Mouse (Mus musculus) neural tube, embryonic 13.5 days (tissue): Measurements from ENCODE around the gene Tbx3. TPM values are rescaled to one million over a fixed set of nuclear protein-coding genes. Genes with fewer than 3 reads are reported as not detected.
A peak's percentile ranks its signal among the peaks of the same experiment; 100 is the strongest.

Source experiments
- ATAC-seq: fragments of 200-750 bp; cut with Nextera tagmentation; 2 replicates; pipeline ENCODE4 v1.8.0; 2017; ENCODE audit warnings: low read depth, mild to moderate bottlenecking, moderate TSS enrichment, moderate library complexity
- H3K27ac ChIP-seq: fragments of 300-500 bp; sonication (generic); replicated peaks from 2 replicates; pipeline ENCODE4 v1.5.1; 2015; ENCODE audit warnings: moderate library complexity, mild to moderate bottlenecking, inconsistent platforms
- H3K27me3 ChIP-seq: fragments of 300-500 bp; sonication (generic); 2 replicates; pipeline ENCODE4 v1.6.1; 2015; ENCODE audit warnings: mild to moderate bottlenecking, inconsistent platforms
- H3K36me3 ChIP-seq: fragments of 300-500 bp; sonication (generic); 2 replicates; pipeline ENCODE4 v1.6.1; 2015; ENCODE audit warnings: mild to moderate bottlenecking, inconsistent platforms
- H3K4me1 ChIP-seq: fragments of 300-500 bp; sonication (generic); replicated peaks from 2 replicates; pipeline ENCODE4 v1.6.1; 2015; ENCODE audit warnings: inconsistent platforms
- H3K4me2 ChIP-seq: fragments of 300-500 bp; sonication (generic); 2 replicates; pipeline ENCODE4 v1.6.1; 2015; ENCODE audit warnings: inconsistent platforms, mild to moderate bottlenecking, moderate library complexity
- H3K4me3 ChIP-seq: fragments of 300-500 bp; sonication (generic); 2 replicates; pipeline ENCODE4 v1.5.1; 2015; ENCODE audit warnings: mild to moderate bottlenecking, inconsistent platforms
- H3K9ac ChIP-seq: fragments of 300-500 bp; sonication (generic); 2 replicates; pipeline ENCODE4 v1.6.1; 2015; ENCODE audit warnings: moderate library complexity, mild to moderate bottlenecking, inconsistent platforms
- H3K9me3 ChIP-seq: fragments of 300-500 bp; sonication (generic); 2 replicates; pipeline ENCODE4 v1.6.1; 2016; ENCODE audit warnings: inconsistent platforms
- WGBS: fragments of 180-500 bp; shearing (Covaris S2); methylation state at CpG from one replicate; pipeline ENCODE4 v1.1.7; 2015; 5-methylcytosine and 5-hydroxymethylcytosine counted together
- polyA plus RNA-seq: library from polyadenylated mRNA; unstranded; fragments of >200 nt; fragmentation: Nextera tagmentation; extraction: Ambion mirVana; gene quantifications from 2 replicates; pipeline ENCODE4 v1.2.1, GENCODE M21; 2015

Tbx3 gene
- polyA plus RNA-seq = 10.5 and 11.7 TPM in 2 replicates

GRCm38 (mm10) chr5:119670566-119671108, at the start of gene Tbx3:
Gene Tbx3, plus strand, starts transcription at chr5:119670669.
- no peaks in the 10 kb centered on the region for H3K9me3 ChIP-seq
- H3K4me2 ChIP-seq = peak within 1 kb of the TSS; percentile 56
- H3K27me3 ChIP-seq = peaks cover 99% of the 10 kb centered on the region
- H3K36me3 ChIP-seq = no peaks in the 10 kb centered on the region
- peak within 1 kb of the TSS; percentile 34 for H3K4me3 ChIP-seq
- H3K4me1 ChIP-seq = peaks cover 16% of the 10 kb centered on the region
- under 1% methylated on average over 43 of the region's 43 CpGs for WGBS
- ATAC-seq = peak; percentile 96
- H3K27ac ChIP-seq = peak within 1 kb of the TSS; percentile 43; the same call in 1 of the 2 replicates
- peak within 1 kb of the TSS; percentile 45 for H3K9ac ChIP-seq

GRCm38 (mm10) chr5:119622076-119622475, 48.4 kb upstream of the Tbx3 start:
- 89% methylated on average over 1 of the region's 1 CpGs for WGBS
- peaks cover 20% of the 10 kb centered on the region for H3K4me1 ChIP-seq
- H3K4me3 ChIP-seq = no peak overlapping the region
- no peak overlapping the region for H3K9ac ChIP-seq
- H3K27me3 ChIP-seq = peaks cover 46% of the 10 kb centered on the region
- ATAC-seq = no peak
- H3K36me3 ChIP-seq = no peaks in the 10 kb centered on the region
- no peak overlapping the region for H3K4me2 ChIP-seq
- no peaks in the 10 kb centered on the region for H3K9me3 ChIP-seq
- no peak overlapping the region for H3K27ac ChIP-seq

- H3K27me3 ChIP-seq = peaks cover 61% of the 10 kb centered on the region
- no peak overlapping the region for H3K4me3 ChIP-seq
- H3K9ac ChIP-seq = no peak overlapping the region
- no peak overlapping the region for H3K27ac ChIP-seq
- peaks cover 20% of the 10 kb centered on the region for H3K4me1 ChIP-seq
- no peak for ATAC-seq
- H3K4me2 ChIP-seq = no peak overlapping the region
- H3K9me3 ChIP-seq = no peaks in the 10 kb centered on the region
- 22% methylated on average over 1 of the region's 1 CpGs for WGBS
- H3K36me3 ChIP-seq = no peaks in the 10 kb centered on the region
Observed at GRCm38 (mm10) chr5:119624554-119624953, 45.9 kb upstream of the Tbx3 start.

- Histone ChIP-seq H3K4me1 (peaks cover 20% of the 10 kb centered on the region), H3K27me3 (peaks cover 70% of the 10 kb centered on the region), H3K9me3 (no peaks in the 10 kb centered on the region), H3K36me3 (no peaks in the 10 kb centered on the region), H3K27ac (no peak overlapping the region), H3K4me3 (no peak overlapping the region), H3K4me2 (no peak overlapping the region), H3K9ac (no peak overlapping the region)
- ATAC-seq = no peak
- 3% methylated on average over 13 of the region's 13 CpGs for WGBS
Observed at GRCm38 (mm10) chr5:119625603-119626002, 44.9 kb upstream of the Tbx3 start.

- no peaks in the 10 kb centered on the region for H3K9me3 ChIP-seq
- no peak for ATAC-seq
- H3K27me3 ChIP-seq = peaks cover 76% of the 10 kb centered on the region
- no peak overlapping the region for H3K4me3 ChIP-seq
- H3K27ac ChIP-seq = no peak overlapping the region
- no peak overlapping the region for H3K4me2 ChIP-seq
- 13% methylated on average over 9 of the region's 9 CpGs for WGBS
- no peak overlapping the region for H3K9ac ChIP-seq
- no peaks in the 10 kb centered on the region for H3K36me3 ChIP-seq
- peaks cover 20% of the 10 kb centered on the region for H3K4me1 ChIP-seq
Observed at GRCm38 (mm10) chr5:119626154-119626553, 44.3 kb upstream of the Tbx3 start.

- peak overlapping the region; percentile 36; the same call in 1 of the 2 replicates for H3K9ac ChIP-seq
- ATAC-seq = no peak
- 1% methylated on average over 22 of the region's 22 CpGs for WGBS
Observed at GRCm38 (mm10) chr5:119626662-119627061, 43.8 kb upstream of the Tbx3 start.

GRCm38 (mm10) chr5:119628100-119628499, 42.4 kb upstream of the Tbx3 start:
- Histone ChIP-seq H3K4me2 (no peak overlapping the region), H3K9me3 (no peaks in the 10 kb centered on the region), H3K27ac (no peak overlapping the region), H3K4me3 (no peak overlapping the region), H3K9ac (no peak overlapping the region), H3K27me3 (peaks cover 77% of the 10 kb centered on the region), H3K36me3 (no peaks in the 10 kb centered on the region), H3K4me1 (peaks cover 20% of the 10 kb centered on the region)
- no peak for ATAC-seq
- WGBS = 72% methylated on average over 3 of the region's 3 CpGs

More at GRCm38 (mm10) chr5:119626662-119627061, 43.8 kb upstream of the Tbx3 start:
- peaks cover 20% of the 10 kb centered on the region for H3K4me1 ChIP-seq
- H3K36me3 ChIP-seq = no peaks in the 10 kb centered on the region
- no peak overlapping the region for H3K27ac ChIP-seq
- no peaks in the 10 kb centered on the region for H3K9me3 ChIP-seq
- peaks cover 77% of the 10 kb centered on the region for H3K27me3 ChIP-seq
- peak overlapping the region; percentile 43 for H3K4me2 ChIP-seq
- peak overlapping the region; percentile 19 for H3K4me3 ChIP-seq

- Histone ChIP-seq H3K9me3 (no peaks in the 10 kb centered on the region), H3K4me1 (peaks cover 20% of the 10 kb centered on the region), H3K36me3 (no peaks in the 10 kb centered on the region), H3K27ac (no peak overlapping the region), H3K4me3 (no peak overlapping the region), H3K4me2 (no peak overlapping the region), H3K9ac (no peak overlapping the region), H3K27me3 (peaks cover 72% of the 10 kb centered on the region)
- 26% methylated on average over 11 of the region's 12 CpGs for WGBS
- ATAC-seq = no peak
Observed at GRCm38 (mm10) chr5:119628746-119629327, 41.6 kb upstream of the Tbx3 start.

GRCm38 (mm10) chr5:119633581-119633980, 36.9 kb upstream of the Tbx3 start:
- Histone ChIP-seq H3K9ac (no peak overlapping the region), H3K9me3 (no peaks in the 10 kb centered on the region), H3K4me1 (no peaks in the 10 kb centered on the region), H3K36me3 (no peaks in the 10 kb centered on the region), H3K4me2 (no peak overlapping the region), H3K4me3 (no peak overlapping the region), H3K27me3 (peaks cover 26% of the 10 kb centered on the region), H3K27ac (no peak overlapping the region)
- ATAC-seq = no peak
- 85% methylated on average over 4 of the region's 4 CpGs for WGBS

GRCm38 (mm10) chr5:119634861-119635260, 35.6 kb upstream of the Tbx3 start:
- Histone ChIP-seq H3K9me3 (no peaks in the 10 kb centered on the region), H3K27ac (no peak overlapping the region), H3K4me1 (no peaks in the 10 kb centered on the region), H3K27me3 (peaks cover 17% of the 10 kb centered on the region), H3K4me3 (no peak overlapping the region), H3K36me3 (no peaks in the 10 kb centered on the region), H3K9ac (no peak overlapping the region), H3K4me2 (no peak overlapping the region)
- WGBS = 69% methylated on average over 2 of the region's 2 CpGs
- ATAC-seq = no peak

GRCm38 (mm10) chr5:119638300-119638699, 32.2 kb upstream of the Tbx3 start:
- no peak for ATAC-seq
- Histone ChIP-seq H3K36me3 (no peaks in the 10 kb centered on the region), H3K9ac (no peak overlapping the region), H3K4me1 (peaks cover 17% of the 10 kb centered on the region), H3K9me3 (no peaks in the 10 kb centered on the region), H3K4me2 (no peak overlapping the region), H3K27ac (no peak overlapping the region), H3K27me3 (peaks cover 12% of the 10 kb centered on the region), H3K4me3 (no peak overlapping the region)
- 75% methylated on average over 12 of the region's 12 CpGs for WGBS

GRCm38 (mm10) chr5:119641094-119641493, 29.4 kb upstream of the Tbx3 start:
- peaks cover 17% of the 10 kb centered on the region for H3K4me1 ChIP-seq
- no peak overlapping the region for H3K4me2 ChIP-seq
- no peak overlapping the region for H3K9ac ChIP-seq
- peaks cover 27% of the 10 kb centered on the region for H3K27me3 ChIP-seq
- 53% methylated on average over 9 of the region's 9 CpGs for WGBS
- no peak for ATAC-seq
- H3K9me3 ChIP-seq = no peaks in the 10 kb centered on the region
- H3K27ac ChIP-seq = no peak overlapping the region
- H3K36me3 ChIP-seq = no peaks in the 10 kb centered on the region
- H3K4me3 ChIP-seq = no peak overlapping the region

GRCm38 (mm10) chr5:119641714-119642113, 28.8 kb upstream of the Tbx3 start:
- H3K9me3 ChIP-seq = no peaks in the 10 kb centered on the region
- H3K27me3 ChIP-seq = peaks cover 34% of the 10 kb centered on the region
- peaks cover 17% of the 10 kb centered on the region for H3K4me1 ChIP-seq
- no peak overlapping the region for H3K4me3 ChIP-seq
- no peak overlapping the region for H3K4me2 ChIP-seq
- H3K27ac ChIP-seq = peak overlapping the region; percentile 9; the same call in 1 of the 2 replicates
- no peak overlapping the region for H3K9ac ChIP-seq
- no peaks in the 10 kb centered on the region for H3K36me3 ChIP-seq
- 5% methylated on average over 3 of the region's 3 CpGs for WGBS
- ATAC-seq = no peak
